Mouse (Mus musculus) ovary, adult 18-20 months (tissue): ENCODE measurements around the gene Slc38a4.

ENCODE experiments used
- DNase-seq: peaks from one replicate; pipeline ENCODE4 v3.0.0; 2022; ENCODE audit warnings: low spot score, mixed read lengths

Slc38a4 gene

GRCm38 (mm10) chr15:97054131-97054530, 1.6 kb downstream of the Slc38a4 start:
- no peak for DNase-seq

GRCm38 (mm10) chr15:97050436-97050835, 5.3 kb downstream of the Slc38a4 start:
- peak; percentile 56 for DNase-seq

- no peak for DNase-seq
Measured at GRCm38 (mm10) chr15:97050011-97050410, 5.7 kb downstream of the Slc38a4 start.

GRCm38 (mm10) chr15:97049281-97049841, 6.4 kb downstream of the Slc38a4 start:
- DNase-seq: no peak

GRCm38 (mm10) chr15:97048267-97048666, 7.5 kb downstream of the Slc38a4 start:
- DNase-seq: no peak

- no peak for DNase-seq
Measured at GRCm38 (mm10) chr15:97043921-97044320, 11.8 kb downstream of the Slc38a4 start.

- DNase-seq: no peak
Measured at GRCm38 (mm10) chr15:97042001-97042491, 13.7 kb downstream of the Slc38a4 start.

- DNase-seq: no peak
Measured at GRCm38 (mm10) chr15:97041182-97041581, 14.6 kb downstream of the Slc38a4 start.

- DNase-seq: no peak
Measured at GRCm38 (mm10) chr15:97037710-97038109, 18.0 kb downstream of the Slc38a4 start.

GRCm38 (mm10) chr15:97035892-97036291, 19.9 kb downstream of the Slc38a4 start:
- DNase-seq: no peak

GRCm38 (mm10) chr15:97033485-97033991, 22.2 kb downstream of the Slc38a4 start:
- no peak for DNase-seq

- no peak for DNase-seq
Measured at GRCm38 (mm10) chr15:97031886-97032285, 23.9 kb downstream of the Slc38a4 start.

- DNase-seq: no peak
Measured at GRCm38 (mm10) chr15:97030984-97031492, 24.7 kb downstream of the Slc38a4 start.

GRCm38 (mm10) chr15:97030136-97030535, 25.6 kb downstream of the Slc38a4 start:
- no peak for DNase-seq

GRCm38 (mm10) chr15:97029064-97029791, 26.5 kb downstream of the Slc38a4 start:
- no peak for DNase-seq

- DNase-seq: no peak
Measured at GRCm38 (mm10) chr15:97028651-97029050, 27.1 kb downstream of the Slc38a4 start.

- no peak for DNase-seq
Measured at GRCm38 (mm10) chr15:97028046-97028634, 27.6 kb downstream of the Slc38a4 start.

GRCm38 (mm10) chr15:97026670-97027069, 29.1 kb downstream of the Slc38a4 start:
- no peak for DNase-seq

- DNase-seq: no peak
Measured at GRCm38 (mm10) chr15:97022764-97023163, 33.0 kb downstream of the Slc38a4 start.

- no peak for DNase-seq
Measured at GRCm38 (mm10) chr15:97022213-97022612, 33.5 kb downstream of the Slc38a4 start.

- no peak for DNase-seq
Measured at GRCm38 (mm10) chr15:97020221-97020620, 35.5 kb downstream of the Slc38a4 start.

GRCm38 (mm10) chr15:97019323-97019722, 36.4 kb downstream of the Slc38a4 start:
- DNase-seq: no peak

- no peak for DNase-seq
Measured at GRCm38 (mm10) chr15:97017195-97017594, 38.6 kb downstream of the Slc38a4 start.
